Mouse (Mus musculus): ENCODE measurements around the gene Ptdss2.
A peak's percentile ranks its signal among the peaks of the same experiment; 100 is the strongest.

The Ptdss2 gene

DNA sequence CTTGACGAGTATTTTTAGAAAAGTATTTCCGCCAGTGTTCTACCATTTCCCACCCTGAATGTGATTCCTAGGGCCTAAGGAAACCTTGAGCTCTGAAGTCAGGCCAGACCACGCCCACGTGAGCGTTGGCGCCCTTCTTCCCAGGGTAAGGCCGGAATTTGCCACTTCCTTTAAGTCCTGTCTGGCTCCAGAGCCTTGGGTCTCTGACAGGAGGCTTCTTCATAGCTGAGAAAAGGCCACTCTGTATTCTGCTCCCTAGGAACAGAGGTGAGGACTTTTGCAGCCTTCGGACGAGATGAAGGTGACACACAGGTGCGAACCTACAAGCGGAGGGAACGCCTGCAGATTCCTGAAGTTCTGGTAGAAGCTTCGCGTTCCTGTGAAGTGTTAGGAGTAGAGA lies at the start of gene Ptdss2:
Gene Ptdss2 (plus strand): TSS at position 138 of the 400 bp plus-strand sequence.
- peak; percentile 44 to 58 for DNase-seq (ENCODE audit: low spot score in 2 of 2)

- DNase-seq (ENCODE audit: low spot score in 2 of 2) = no peak
Observed at GRCm38 (mm10) chr7:141073782-141074181, 48.4 kb upstream of the Ptdss2 start.

DNA sequence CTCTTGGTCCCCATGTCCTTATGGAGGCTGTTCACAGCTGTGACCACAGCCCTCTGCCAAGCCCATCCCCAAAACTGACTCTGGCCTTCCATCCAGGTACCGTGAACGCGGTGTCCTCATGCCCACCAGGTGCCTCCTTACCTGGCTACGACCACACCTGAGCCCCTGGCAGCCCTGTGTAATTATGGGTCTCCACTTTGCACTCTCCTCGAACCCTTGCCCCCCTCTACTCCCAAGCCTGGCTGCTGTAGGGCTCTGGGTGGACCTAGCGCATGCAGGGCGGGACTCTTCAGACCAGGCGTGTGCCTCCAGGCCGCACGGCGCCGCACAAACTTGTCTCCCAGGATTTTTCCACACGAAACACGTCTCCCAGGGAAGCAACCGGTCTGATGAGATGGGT lies 44.3 kb upstream of the Ptdss2 start, which contains the start of gene Pkp3:
Gene Pkp3 (plus strand): TSS at position 378 of the 400 bp plus-strand sequence.
- DNase-seq (ENCODE audit: low spot score in 2 of 2) = no peak

- no peak for DNase-seq (ENCODE audit: low spot score in 2 of 2)
Observed at GRCm38 (mm10) chr7:141078876-141079275, 43.3 kb upstream of the Ptdss2 start.

- DNase-seq (ENCODE audit: low spot score in 2 of 2) = no peak
Observed at GRCm38 (mm10) chr7:141079481-141080449, 42.4 kb upstream of the Ptdss2 start.

- no peak for DNase-seq (ENCODE audit: low spot score in 2 of 2)
Observed at GRCm38 (mm10) chr7:141087894-141088293, 34.3 kb upstream of the Ptdss2 start.

- no peak for DNase-seq (ENCODE audit: low spot score in 2 of 2)
Observed at GRCm38 (mm10) chr7:141088473-141088872, 33.7 kb upstream of the Ptdss2 start.

DNA sequence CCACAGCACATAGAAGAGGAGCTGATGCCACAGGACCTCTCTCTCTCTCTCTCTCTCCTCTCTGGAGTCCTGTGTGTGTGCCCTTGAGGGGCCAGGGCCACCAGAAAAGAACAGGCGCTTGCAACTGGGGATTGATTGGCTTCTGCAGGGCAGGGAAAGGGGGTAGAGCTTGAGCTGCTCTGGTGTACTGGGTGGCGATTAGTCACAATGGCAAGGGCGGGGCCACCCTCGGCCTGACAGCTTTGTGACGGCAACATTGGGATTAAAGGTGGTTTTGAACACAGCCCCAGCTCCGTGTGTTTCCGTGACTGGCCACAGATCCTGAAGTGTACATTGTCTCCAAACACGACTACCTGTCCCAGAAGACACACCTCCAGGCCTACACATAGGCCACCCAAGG lies 32.0 kb upstream of the Ptdss2 start:
- DNase-seq (ENCODE audit: low spot score in 2 of 2) = no peak

DNA sequence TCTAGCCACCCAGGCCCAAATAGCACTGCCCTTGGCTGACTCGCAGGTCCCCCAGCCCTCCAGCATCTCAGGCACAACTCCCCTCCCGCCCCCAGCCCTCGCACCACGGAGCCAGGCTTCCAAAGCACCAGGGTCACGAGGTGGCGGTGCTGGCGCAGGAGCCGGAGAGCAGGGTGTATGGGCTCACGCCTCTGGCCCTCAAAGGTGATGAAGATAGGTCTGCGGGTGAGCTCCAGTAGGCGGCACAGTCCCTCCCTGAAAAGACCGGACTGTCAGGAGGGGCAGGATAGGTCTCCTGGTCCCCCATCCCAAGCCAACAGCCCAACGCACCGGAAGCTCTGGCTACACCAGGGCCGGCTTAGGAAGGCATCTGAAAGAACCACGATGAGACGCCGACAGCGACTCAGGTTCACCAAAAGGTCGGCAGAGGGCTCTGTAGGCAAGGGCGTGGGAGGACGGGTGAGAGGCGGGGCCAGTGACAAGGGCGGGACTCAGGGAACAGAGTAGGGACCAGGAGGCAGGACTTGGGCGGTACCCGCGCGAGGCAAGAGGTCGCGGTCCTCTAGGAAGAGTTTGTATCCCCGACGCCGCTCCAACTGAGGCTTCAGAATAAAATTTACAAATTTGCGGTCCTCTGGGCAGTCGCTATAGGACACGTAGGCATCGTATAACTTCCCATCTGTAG lies 30.0 kb upstream of the Ptdss2 start:
- peak; percentile 79 to 87 for DNase-seq (ENCODE audit: low spot score in 2 of 2)

DNA sequence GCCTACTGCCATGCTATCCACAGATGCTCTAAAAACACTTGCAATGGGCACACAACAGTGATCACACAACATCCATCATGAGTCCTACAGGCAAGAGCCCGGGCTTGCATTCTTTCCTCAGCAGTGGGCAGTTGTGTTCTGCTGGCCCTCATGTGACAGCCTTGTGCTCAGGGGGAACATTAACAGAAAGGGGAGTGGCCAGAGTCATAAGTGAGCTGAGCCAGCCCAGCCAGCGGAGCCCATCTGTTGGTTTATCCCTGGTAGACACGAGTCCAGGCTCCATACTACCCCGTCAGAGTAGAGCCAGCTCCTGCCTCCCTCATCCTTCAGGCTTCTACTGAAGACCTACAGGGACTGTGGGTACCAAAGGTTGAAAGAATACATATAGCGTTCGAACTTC lies 28.2 kb upstream of the Ptdss2 start:
- no peak for DNase-seq (ENCODE audit: low spot score in 2 of 2)

DNA sequence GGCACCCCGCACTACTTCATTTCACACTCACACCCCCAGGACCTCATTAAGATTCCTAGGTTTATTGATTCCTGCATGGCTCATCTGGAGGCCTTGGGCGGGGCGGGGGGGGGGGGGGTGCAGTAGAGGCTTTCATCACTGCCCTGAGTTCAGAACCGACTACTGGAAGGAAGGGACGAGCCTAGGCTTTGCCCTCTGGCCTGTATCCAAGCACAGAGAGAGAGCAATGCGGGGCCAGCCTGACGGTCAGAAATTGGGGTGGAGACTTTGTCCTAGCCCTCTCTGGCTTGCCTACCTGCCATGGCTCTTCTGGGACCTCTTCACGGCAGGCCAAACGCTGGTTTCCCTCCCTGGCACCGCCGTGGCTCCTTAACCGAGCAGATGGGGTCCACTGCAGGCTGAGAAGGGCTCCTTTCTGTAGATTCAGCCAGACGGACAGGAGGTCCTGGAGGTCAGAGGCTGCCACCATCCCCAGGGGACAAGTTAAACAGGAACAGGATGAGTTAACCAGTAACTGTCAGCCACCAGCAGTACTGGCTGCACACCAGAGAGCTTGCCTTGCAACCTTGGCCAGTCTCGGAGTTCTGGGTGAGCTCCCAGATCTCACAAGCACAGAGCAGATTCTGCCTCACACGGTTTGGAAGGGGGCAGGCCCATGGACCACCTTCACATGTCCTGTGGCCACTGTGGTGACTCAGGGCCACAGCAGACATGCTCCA lies 27.5 kb upstream of the Ptdss2 start:
- DNase-seq (ENCODE audit: low spot score in 2 of 2) = no peak

GRCm38 (mm10) chr7:141096021-141096420 lies 26.2 kb upstream of the Ptdss2 start:
- DNase-seq (ENCODE audit: low spot score in 2 of 2) = no peak

GRCm38 (mm10) chr7:141096649-141097056 lies 25.5 kb upstream of the Ptdss2 start:
- peak; percentile 81 to 85 for DNase-seq (ENCODE audit: low spot score in 2 of 2)

DNA sequence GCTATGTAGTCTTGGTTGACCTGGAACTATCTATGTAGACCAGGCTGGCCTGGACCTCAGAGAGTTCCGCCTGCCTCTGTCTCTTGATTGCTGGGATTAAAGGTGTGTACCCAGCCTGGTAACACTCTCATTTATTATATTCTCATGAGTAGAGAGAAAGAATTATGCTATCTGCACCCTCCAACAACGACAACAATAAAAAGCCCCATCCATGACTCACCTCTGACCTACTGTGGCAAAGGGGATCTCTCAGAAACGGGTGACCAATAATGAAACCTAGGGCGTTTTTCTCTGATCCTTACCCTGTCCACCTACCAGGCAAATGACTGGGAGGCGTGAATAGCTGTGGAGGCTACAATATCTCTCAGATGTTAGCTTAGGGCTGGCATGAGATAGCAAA lies 25.0 kb upstream of the Ptdss2 start:
- no peak for DNase-seq (ENCODE audit: low spot score in 2 of 2)

DNA sequence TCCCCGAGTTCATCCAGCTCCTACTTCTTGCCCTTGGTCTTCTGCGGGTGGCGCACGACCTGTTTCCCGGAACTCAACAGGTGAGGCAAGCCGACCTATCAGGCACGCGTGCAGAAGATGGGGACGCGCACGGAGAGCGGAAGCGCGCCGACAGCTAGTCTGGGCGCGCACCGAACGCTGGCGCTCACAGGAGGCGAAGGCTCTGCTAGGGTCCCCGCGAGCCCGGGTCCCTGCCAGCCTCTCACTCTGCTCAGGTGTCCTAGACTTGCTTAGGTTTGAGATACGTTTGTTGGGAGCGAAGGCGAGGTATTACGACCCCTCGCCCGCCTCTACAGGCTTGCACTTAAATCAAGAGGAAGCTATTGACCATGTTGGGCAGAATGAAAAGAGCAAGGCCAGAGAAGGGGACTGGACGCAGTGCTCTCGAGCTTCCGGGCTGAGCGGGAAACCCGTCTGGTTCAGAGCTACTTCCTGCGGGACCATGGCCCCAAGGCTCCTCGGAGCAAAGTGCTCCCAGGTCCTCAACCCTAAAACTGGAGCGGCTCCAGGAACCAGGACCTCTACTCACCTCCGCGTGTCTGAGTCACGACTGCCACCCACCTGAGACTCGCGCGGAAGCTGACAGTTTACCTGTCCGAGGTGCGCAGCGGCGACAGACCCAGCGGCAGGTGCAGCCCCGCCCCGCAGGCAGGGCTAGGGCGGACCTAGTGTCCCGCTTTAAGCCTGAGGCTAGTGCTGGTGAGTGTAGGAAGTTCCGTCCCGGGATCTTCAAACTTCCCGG lies 22.1 kb upstream of the Ptdss2 start, which contains the start of gene Sigirr:
Gene Sigirr (minus strand): TSS at position 662 of the 781 bp plus-strand sequence.
- DNase-seq (ENCODE audit: low spot score in 2 of 2) = no peak

DNA sequence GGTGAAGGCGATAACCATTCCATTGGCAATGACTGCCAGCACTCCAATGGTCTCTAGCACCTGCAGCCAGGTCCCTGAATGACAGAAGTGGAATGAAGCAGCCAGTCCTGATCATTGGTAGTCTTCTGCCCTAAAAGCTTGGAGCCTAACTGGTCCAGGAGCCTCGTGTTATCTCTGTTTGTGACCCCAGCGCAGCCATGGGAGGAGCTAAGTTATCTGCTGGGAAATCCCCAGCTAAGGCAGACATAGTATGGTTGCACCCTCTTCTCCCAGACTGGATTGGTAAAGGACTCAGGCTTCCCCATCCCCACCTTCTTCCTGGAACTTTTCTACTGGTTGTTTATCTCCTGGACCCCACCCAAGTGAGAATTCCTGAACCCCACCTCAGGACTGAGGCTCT lies 19.0 kb upstream of the Ptdss2 start:
- DNase-seq (ENCODE audit: low spot score in 2 of 2) = no peak

- DNase-seq (ENCODE audit: low spot score in 2 of 2) = no peak
Observed at GRCm38 (mm10) chr7:141115874-141116273, 6.3 kb upstream of the Ptdss2 start.

GRCm38 (mm10) chr7:141117636-141118035 lies 4.5 kb upstream of the Ptdss2 start, which contains the start of gene Ano9:
Ano9 (minus strand) TSS chr7:141117806.
- DNase-seq (ENCODE audit: low spot score in 2 of 2) = no peak

DNA sequence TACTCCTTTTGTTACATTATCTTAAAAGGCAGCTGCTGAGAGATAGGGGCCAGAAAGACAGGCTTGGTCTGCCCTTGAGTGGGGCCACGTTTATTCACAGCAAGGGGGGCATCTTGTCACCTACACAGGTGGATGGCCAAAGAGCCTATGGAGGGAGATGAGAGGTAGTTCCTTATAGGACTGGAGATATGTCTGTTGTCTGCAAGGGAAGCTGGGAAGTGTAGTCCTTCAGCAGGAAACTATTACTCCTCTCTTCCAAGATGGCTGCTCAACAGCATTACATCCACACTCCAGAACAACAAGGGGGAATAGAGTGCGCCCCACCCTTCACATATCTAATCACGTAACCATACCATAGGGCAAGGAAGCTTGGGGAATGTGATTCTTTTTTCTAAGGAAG lies 2.7 kb upstream of the Ptdss2 start:
- DNase-seq (ENCODE audit: low spot score in 2 of 2) = no peak

GRCm38 (mm10) chr7:141120605-141121004 lies 1.6 kb upstream of the Ptdss2 start:
- DNase-seq (ENCODE audit: low spot score in 2 of 2) = no peak

- no peak for DNase-seq (ENCODE audit: low spot score in 2 of 2)
Observed at GRCm38 (mm10) chr7:141121051-141121531, 1.1 kb upstream of the Ptdss2 start.
